Mouse (Mus musculus): ENCODE data around the gene Gm42791. TPM values are rescaled to one million over a fixed set of nuclear protein-coding genes. Genes with fewer than 3 reads are reported as not detected.

Gm42791 gene
- total RNA-seq, 2 experiments from 2014 or later: 14.2 TPM; not detected in 1

- ATAC-seq (replicated peaks; ENCODE audit: low FRiP score, poor library complexity, severe bottlenecking): no peak
Observed at GRCm38 (mm10) chr5:148899361-148899760, 95.6 kb downstream of the Gm42791 start.

GRCm38 (mm10) chr5:148897941-148898417 lies 97.0 kb downstream of the Gm42791 start:
- peak; percentile 51 for ATAC-seq (replicated peaks; ENCODE audit: low FRiP score, poor library complexity, severe bottlenecking)

- peak; percentile 90 for ATAC-seq (replicated peaks; ENCODE audit: low FRiP score, poor library complexity, severe bottlenecking)
Observed at GRCm38 (mm10) chr5:148897069-148897702, 97.8 kb downstream of the Gm42791 start.

GRCm38 (mm10) chr5:148896515-148896914 lies 98.4 kb downstream of the Gm42791 start:
- ATAC-seq (replicated peaks; ENCODE audit: low FRiP score, poor library complexity, severe bottlenecking): peak; percentile 53

GRCm38 (mm10) chr5:148895833-148896232 lies 99.1 kb downstream of the Gm42791 start:
- ATAC-seq (replicated peaks; ENCODE audit: low FRiP score, poor library complexity, severe bottlenecking): no peak

GRCm38 (mm10) chr5:148895034-148895433 lies 99.9 kb downstream of the Gm42791 start:
- no peak for ATAC-seq (replicated peaks; ENCODE audit: low FRiP score, poor library complexity, severe bottlenecking)

- no peak for ATAC-seq (replicated peaks; ENCODE audit: low FRiP score, poor library complexity, severe bottlenecking)
Observed at GRCm38 (mm10) chr5:148890237-148890636, 104.7 kb downstream of the Gm42791 start.

GRCm38 (mm10) chr5:148888032-148888431 lies 106.9 kb downstream of the Gm42791 start:
- ATAC-seq (replicated peaks; ENCODE audit: low FRiP score, poor library complexity, severe bottlenecking): no peak

- ATAC-seq (replicated peaks; ENCODE audit: low FRiP score, poor library complexity, severe bottlenecking): 0 out of 2 replicates have a peak, but pooled peaks have one; percentile 35
Observed at GRCm38 (mm10) chr5:148885821-148886609, 108.9 kb downstream of the Gm42791 start.

- ATAC-seq (replicated peaks; ENCODE audit: low FRiP score, poor library complexity, severe bottlenecking): no peak
Observed at GRCm38 (mm10) chr5:148883671-148884070, 111.3 kb downstream of the Gm42791 start.

GRCm38 (mm10) chr5:148879218-148879617 lies 115.7 kb downstream of the Gm42791 start:
- peak; percentile 61; the same call in 1 of the 2 replicates for ATAC-seq (replicated peaks; ENCODE audit: low FRiP score, poor library complexity, severe bottlenecking)

GRCm38 (mm10) chr5:148873116-148873515 lies 121.8 kb downstream of the Gm42791 start:
- no peak for ATAC-seq (replicated peaks; ENCODE audit: low FRiP score, poor library complexity, severe bottlenecking)

- no peak for ATAC-seq (replicated peaks; ENCODE audit: low FRiP score, poor library complexity, severe bottlenecking)
Observed at GRCm38 (mm10) chr5:148869583-148869982, 125.4 kb downstream of the Gm42791 start.

GRCm38 (mm10) chr5:148867766-148868165 lies 127.2 kb downstream of the Gm42791 start:
- no peak for ATAC-seq (replicated peaks; ENCODE audit: low FRiP score, poor library complexity, severe bottlenecking)

GRCm38 (mm10) chr5:148867171-148867570 lies 127.8 kb downstream of the Gm42791 start:
- ATAC-seq (replicated peaks; ENCODE audit: low FRiP score, poor library complexity, severe bottlenecking): no peak

- no peak for ATAC-seq (replicated peaks; ENCODE audit: low FRiP score, poor library complexity, severe bottlenecking)
Observed at GRCm38 (mm10) chr5:148866571-148866970, 128.4 kb downstream of the Gm42791 start.

GRCm38 (mm10) chr5:148863409-148863808 lies 131.5 kb downstream of the Gm42791 start:
- ATAC-seq (replicated peaks; ENCODE audit: low FRiP score, poor library complexity, severe bottlenecking): no peak

GRCm38 (mm10) chr5:148862853-148863252 lies 132.1 kb downstream of the Gm42791 start:
- no peak for ATAC-seq (replicated peaks; ENCODE audit: low FRiP score, poor library complexity, severe bottlenecking)

- peak; percentile 68; the same call in 1 of the 2 replicates for ATAC-seq (replicated peaks; ENCODE audit: low FRiP score, poor library complexity, severe bottlenecking)
Observed at GRCm38 (mm10) chr5:148862136-148862535, 132.8 kb downstream of the Gm42791 start.

GRCm38 (mm10) chr5:148857522-148857921 lies 137.4 kb downstream of the Gm42791 start:
- no peak for ATAC-seq (replicated peaks; ENCODE audit: low FRiP score, poor library complexity, severe bottlenecking)

GRCm38 (mm10) chr5:148855047-148855446 lies 139.9 kb downstream of the Gm42791 start:
- ATAC-seq (replicated peaks; ENCODE audit: low FRiP score, poor library complexity, severe bottlenecking): no peak

All from erythroblast, adult 5-6 weeks (primary cell).